Mouse (Mus musculus) mouse trophoblast stem cell (cell line): Measurements from ENCODE around the gene Wdr18.

Experiments used
- in situ Hi-C, 2 experiments: fragments of 300-500 bp; cut with MseI, MboI; formaldehyde crosslinking; loops; 2 replicates in 1 of 2; 3 replicates in 1 of 2; pipeline ENCODE4 v1.15.1; 2025

Gene Wdr18

GRCm38 (mm10) chr10:79959847-79960601 lies at the start of gene Wdr18:
Gene Wdr18, plus strand, starts transcription at chr10:79960152.
- in situ Hi-C loops = loop anchor here in 1 of 2 experiments (10.0 kb wide), 1 partner anchor 75 kb away; the partner anchor contains the start of gene Elane

GRCm38 (mm10) chr10:79910556-79910955 lies 49.4 kb upstream of the Wdr18 start, which contains the start of gene Gm26602:
Gene Gm26602, plus strand, starts transcription at chr10:79910856.
- in situ Hi-C loops = no loop called here

GRCm38 (mm10) chr10:79912412-79912811 lies 47.5 kb upstream of the Wdr18 start:
- in situ Hi-C loops = no loop called here

- in situ Hi-C loops = no loop called here
Observed at GRCm38 (mm10) chr10:79914131-79914947, 45.6 kb upstream of the Wdr18 start.

GRCm38 (mm10) chr10:79914948-79915596 lies 44.9 kb upstream of the Wdr18 start:
- in situ Hi-C loops = no loop called here

- in situ Hi-C loops = no loop called here
Observed at GRCm38 (mm10) chr10:79916081-79916480, 43.9 kb upstream of the Wdr18 start.

GRCm38 (mm10) chr10:79916808-79917531 lies 43.0 kb upstream of the Wdr18 start, which contains the start of gene Kiss1r:
Gene Kiss1r, plus strand, starts transcription at chr10:79916971.
- in situ Hi-C loops = no loop called here

GRCm38 (mm10) chr10:79917532-79918100 lies 42.3 kb upstream of the Wdr18 start:
- in situ Hi-C loops = no loop called here

GRCm38 (mm10) chr10:79918231-79919078 lies 41.5 kb upstream of the Wdr18 start:
- in situ Hi-C loops = no loop called here

- in situ Hi-C loops = no loop called here
Observed at GRCm38 (mm10) chr10:79919251-79919849, 40.6 kb upstream of the Wdr18 start.

GRCm38 (mm10) chr10:79920056-79920890 lies 39.7 kb upstream of the Wdr18 start:
- in situ Hi-C loops = loop anchor here in 1 of 2 experiments (5.0 kb wide), 1 partner anchor 33 kb away; the partner anchor contains the start of gene Elane

- in situ Hi-C loops = loop anchor here in 1 of 2 experiments (5.0 kb wide), 1 partner anchor 34 kb away; the partner anchor contains the start of gene Elane
Observed at GRCm38 (mm10) chr10:79920958-79921535, 38.9 kb upstream of the Wdr18 start, which contains the start of gene R3hdm4. Gene R3hdm4, minus strand, starts transcription at chr10:79921208.

GRCm38 (mm10) chr10:79921572-79921971 lies 38.4 kb upstream of the Wdr18 start:
- in situ Hi-C loops = loop anchor here in 1 of 2 experiments (5.0 kb wide), 1 partner anchor 34 kb away; the partner anchor contains the start of gene Elane

- in situ Hi-C loops = loop anchor here in 1 of 2 experiments (5.0 kb wide), 1 partner anchor 38 kb away; the partner anchor contains the start of gene Elane
Observed at GRCm38 (mm10) chr10:79924998-79925784, 34.8 kb upstream of the Wdr18 start.

- in situ Hi-C loops = no loop called here
Observed at GRCm38 (mm10) chr10:79925785-79926490, 34.0 kb upstream of the Wdr18 start.
